Mouse (Mus musculus): ENCODE results near the gene Dusp3. TPM values are rescaled to one million over a fixed set of nuclear protein-coding genes. Genes with fewer than 3 reads are reported as not detected.

The Dusp3 gene
- 10 to 100 TPM; 93.3 to 96.3 TPM for total RNA-seq (2021)
- long read RNA-seq, experiment 1, full-length matches to known transcripts: 12 of 76 reads
- long read RNA-seq, experiment 1, partial matches to known transcripts: 0 of 76 reads
- long read RNA-seq, experiment 1, other reads (novel, unspliced or antisense): 64 of 76 reads
- long read RNA-seq, experiment 2, full-length matches to known transcripts: 13 of 38 reads
- long read RNA-seq, experiment 2, partial matches to known transcripts: 0 of 38 reads
- long read RNA-seq, experiment 2, other reads (novel, unspliced or antisense): 25 of 38 reads

DNA sequence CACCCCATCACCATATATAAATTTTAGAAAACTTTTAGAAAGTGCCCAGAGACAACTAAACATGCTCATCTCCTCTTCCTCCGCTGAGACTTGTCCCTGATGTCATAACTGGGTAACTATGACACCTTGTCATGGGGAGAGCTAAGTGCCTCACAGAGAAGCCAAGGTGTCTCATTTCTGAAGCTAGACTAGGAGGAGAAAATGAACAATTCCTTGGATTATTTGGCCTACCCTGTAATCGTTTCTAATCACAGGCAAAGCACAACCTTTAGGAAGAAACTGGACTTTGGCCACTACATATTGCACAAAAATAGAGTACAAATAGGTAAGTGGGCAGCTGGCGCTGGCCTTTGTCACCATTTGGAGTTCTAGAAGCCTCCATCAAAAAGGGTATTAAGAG is at the start of gene Dusp3:
TSS of gene Dusp3 (minus strand) at position 101 of the 400 bp plus-strand sequence.
- DNase-seq: no peak

DNA sequence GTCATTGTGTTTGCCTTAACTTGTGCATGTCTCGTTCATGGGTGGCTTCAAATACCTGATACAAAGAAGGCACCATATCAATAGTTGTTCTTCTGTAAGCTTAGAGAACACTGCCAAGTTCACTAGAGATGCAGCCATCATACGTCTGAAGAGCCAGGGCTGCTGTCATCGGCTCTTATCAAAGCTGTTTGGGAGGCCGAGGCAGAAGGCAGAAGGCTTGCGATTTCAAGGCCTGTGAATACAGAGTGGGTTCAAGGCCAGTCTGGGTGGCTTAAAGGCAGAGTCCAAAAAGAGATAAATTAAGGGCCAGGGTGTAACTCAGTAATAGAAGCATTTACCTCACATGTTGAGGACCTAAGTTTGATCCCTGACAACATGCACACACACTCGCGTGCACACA is 49.5 kb upstream of the Dusp3 start:
- DNase-seq: peak; percentile 40

DNA sequence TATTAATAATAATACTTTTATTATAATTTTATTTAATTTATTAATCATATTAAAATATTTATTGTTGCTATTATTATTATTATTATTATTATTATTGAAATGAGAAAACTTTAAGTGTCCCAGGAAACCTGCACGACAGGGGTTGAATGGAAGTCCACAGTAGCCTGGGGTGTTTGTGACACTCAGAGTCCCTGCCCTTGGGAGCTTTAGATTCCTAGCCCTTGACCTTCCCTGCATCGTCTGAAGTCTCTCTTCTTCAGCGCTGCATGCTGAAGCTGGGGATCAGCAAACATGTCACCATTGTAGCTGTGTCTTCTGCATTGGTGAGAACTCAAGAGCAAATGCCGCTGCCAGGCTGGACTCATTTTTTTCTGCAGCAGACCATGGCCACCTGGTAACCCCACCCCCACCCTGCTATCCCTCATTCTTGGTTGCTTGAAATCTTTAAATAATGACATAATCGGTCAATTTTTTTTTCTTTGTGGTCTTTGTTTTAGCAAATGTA is 48.7 kb upstream of the Dusp3 start:
- DNase-seq: no peak

DNA sequence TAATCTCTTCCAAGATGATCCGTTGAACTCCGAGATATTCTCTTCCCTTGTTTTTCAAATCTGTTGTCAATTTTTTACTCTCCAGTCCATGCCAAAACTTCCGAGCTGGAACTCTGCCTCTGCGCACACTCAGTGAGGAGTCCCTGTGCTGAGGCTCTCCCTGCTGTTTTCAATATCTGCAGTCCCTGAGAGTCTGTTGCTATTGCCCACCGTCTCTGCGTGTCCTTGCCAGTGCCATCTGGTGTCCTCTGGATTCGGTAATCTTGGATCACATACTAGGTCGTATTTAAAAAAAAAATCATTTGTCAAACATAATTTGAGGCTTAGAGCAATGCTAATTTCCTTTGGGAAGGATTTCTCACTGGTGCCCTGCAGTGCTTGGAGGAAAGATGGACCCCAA is 48.1 kb upstream of the Dusp3 start:
- DNase-seq: no peak

DNA sequence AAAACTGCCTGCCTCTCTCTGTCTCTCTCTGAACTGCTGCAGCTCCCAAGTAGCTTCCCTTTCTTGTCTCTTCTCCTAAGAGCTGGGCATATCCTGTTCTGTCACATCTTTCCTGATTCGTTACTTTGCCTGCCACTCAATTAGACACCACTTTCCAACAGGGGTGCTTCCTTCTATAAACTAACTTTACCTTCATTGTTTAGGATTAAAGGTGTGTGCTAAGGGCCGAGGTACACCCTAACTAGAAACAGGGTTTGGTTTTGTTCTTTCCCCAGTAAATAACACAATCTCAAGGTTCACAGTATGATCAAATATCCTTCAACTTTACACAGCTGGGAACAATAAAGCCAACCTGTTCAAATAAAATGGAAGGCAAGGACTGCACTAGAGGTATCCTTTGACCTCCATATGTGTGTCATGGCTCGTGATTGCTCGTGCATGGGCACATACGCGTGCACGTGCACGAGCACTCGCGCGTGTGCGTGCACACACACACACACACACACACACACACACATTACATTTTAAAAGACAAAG is 46.3 kb upstream of the Dusp3 start:
- DNase-seq: no peak

DNA sequence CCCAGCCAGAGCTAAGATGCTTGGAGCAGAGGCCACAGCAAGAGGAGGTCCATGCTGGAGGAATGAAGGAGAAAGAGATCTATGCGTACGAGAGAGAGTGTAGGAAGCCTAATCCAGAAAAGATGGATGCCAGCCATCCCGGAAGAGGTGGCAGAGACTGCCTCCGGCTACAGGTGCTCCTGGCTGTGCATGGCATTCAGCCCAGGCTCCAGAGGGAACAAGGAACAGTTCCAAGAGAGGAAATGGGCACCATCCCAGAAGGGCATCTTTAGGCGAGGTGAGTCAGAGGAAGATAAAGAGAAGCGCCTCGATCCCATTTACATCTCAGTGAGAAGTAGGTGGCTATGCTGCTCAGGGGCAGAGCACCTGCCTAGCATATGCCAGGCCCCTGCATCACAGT is 44.3 kb upstream of the Dusp3 start:
- DNase-seq: peak; percentile 36

DNA sequence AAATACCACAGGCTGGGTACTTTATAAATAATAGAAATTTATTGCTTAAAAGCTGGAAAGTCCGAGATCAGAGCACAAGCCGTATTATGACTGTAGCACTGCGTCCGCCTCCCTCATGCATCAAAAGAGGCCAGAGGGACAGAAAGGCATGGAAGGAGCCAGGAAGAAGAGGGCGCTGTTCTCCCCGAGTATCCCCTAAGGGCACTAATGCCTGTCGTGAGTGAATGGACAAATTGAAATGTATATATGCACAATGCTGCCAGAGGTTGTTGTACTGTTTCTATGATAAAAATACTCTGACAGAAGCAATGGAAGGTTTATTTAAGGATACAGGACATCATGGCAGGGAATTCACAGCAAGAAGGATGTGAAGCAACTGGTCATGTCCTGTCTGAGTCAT is 43.2 kb upstream of the Dusp3 start:
- no peak for DNase-seq

DNA sequence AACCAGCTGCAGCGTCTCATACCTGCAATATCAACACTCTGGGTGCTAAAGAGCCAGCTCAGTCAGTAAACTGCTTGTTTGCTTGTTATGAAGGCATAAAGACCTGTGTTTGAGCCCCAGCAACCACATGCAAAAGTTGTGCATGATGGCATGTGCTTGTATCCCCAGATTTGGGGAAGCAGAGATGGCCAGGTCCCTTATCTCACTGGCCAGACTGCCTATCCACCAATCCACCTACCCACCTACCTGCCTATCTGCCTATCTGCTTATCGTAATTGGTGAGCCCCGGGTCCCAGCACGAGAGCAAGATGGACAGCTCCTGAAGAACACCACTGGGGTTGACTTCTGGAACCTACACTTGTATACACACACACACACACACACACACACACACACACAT is 42.5 kb upstream of the Dusp3 start:
- DNase-seq: no peak

DNA sequence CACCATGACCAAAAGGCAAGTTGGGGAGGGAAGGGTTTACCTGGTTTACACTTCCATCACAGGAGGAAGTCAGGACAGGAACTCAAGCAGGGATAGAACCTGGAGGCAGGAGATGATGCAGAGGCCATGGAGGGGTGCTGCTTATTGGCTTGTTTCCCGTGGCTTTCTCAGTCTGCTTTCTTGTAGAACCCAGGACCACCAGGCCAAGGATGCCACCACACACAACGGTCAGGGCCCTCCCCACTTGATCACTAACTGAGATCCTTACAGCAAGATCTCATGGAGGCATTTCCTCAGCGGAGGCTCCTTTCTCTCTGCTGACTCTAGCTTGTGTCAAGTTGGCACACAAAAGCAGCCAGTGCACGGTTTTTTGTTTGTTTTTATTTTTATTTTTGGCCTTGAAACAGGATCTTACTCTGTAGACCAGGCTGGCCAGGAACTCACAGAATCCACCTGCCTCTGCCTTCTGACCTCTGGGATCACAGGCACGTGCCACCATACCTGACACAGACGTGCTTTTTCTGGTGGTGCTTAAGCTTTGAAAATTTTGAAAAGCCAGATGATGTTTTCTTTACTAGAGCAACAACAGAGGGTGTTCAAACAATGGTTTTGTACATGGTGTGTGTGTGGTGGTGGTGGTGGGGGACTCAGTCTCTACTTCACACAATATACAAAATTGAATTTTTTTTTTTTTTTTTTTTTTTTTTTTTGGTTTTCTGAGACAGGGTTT is 41.4 kb upstream of the Dusp3 start, which contains the start of gene Mpp3:
TSS of gene Mpp3 (minus strand) at position 375 of the 730 bp plus-strand sequence.
- no peak for DNase-seq

DNA sequence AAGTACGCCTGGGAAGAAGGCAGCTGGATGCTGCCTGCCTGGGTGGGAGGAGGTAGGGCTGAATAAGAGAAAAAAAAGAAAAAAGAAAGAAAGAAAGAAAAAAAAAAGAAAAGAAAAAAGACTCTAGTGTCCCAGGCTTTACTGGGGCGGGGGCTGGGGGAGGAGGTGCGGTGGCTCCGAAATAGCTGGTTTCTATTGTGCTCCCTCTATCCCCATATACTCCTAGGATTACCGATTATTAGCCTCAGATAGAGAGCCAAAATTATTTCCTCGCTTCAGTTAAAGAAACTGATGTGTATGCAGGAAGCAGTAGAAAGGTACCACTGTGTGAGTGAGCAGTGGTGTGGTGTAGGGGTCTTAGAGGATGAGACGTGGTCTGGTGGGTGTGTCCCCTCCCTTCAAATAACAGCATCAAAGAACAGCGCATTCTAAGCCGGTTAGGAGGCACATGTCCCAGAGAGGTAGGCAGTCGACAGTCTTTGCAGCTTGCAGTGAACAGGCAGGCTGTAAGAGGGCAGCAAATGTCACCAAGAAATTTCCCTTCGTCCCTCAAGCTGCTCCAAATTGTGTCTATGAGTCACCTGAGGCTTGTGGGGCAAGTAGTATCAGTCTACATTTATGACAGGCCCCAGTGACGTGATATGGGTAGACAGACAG is 40.7 kb upstream of the Dusp3 start:
- DNase-seq: no peak

DNA sequence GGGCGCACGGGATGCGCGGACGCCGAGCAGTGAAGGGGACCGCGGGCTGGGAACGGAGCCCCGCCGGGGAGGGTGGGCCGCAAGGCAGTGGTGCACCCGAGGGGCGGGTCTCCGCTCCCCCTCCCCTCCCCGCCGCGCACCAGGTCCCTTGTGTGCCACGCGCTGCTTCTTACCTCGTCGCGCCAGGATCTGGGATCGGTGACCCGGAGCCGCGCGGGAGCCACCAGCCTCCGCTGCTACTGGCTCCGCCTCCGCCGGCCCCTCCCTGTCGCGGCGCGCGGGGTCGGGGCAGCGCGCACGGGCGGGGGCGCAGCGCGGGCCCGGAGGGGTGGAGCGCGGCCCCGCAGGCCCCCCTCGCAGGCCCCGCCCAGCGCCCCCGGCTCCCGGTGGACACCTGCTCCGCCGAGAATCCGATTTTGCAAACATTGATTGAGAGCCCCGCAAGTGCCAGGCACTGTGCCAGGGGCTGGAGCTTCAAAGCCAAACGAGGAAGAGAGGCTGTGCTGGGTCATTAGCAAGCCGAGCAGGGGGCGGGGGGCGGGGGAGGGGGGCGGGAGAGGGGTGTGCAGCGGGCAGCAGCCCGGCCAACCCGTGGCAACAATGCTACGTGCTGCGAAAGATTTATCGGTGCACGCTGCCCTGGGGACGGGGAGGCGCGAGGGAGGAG is 40.0 kb upstream of the Dusp3 start:
- peak; percentile 84 for DNase-seq

DNA sequence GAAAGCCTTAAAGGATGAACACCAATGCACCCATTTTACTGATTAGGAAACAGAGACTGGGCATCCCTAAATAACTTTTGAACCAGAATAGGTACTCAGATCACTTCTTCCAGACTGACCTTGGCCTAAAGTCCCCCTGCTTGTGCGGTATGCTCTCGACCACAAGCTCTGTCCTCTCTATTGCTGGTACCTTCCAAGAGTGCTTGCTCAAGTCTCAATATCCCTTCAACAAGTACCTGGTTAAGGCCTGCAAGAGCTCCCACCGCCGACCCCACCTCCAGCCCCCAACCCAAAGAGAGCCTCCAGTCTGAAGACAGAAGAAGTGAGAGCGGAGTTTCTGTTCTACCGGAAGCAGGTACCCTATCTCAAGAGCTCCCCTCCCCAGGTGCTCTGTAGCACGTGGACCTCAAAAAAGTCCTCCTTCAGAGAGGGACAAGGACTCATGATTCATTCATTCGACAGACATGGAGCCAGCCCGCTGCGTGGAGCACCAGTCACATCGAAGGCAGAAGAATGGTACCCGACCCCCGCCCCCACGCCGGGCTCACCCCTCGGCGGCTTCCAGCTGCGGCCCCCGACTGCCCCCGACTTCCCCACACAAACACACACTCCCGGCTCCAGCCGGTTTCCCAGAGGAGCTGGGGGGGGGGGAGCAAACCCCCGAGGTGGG is 39.3 kb upstream of the Dusp3 start:
- peak; percentile 46 for DNase-seq

DNA sequence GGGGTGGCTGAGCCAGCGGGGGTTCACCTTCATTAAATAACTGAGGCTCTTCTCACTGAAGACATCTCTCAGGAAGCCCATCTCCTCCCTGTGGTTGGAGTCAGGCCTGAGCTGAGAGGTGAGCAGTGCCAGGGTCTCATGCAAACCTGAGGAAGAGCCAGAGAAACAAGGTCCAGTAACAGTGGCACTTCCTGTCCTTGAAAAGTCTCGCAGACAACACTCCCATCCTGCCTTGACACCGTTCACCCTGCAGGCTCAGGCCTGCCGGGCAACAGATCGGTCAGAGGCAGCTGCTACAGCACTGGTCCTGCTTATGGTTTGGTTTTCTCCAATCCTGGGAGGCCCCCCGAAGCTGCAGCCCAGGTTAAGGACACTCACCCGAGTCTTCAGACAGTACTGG is 38.5 kb upstream of the Dusp3 start:
- DNase-seq: no peak

DNA sequence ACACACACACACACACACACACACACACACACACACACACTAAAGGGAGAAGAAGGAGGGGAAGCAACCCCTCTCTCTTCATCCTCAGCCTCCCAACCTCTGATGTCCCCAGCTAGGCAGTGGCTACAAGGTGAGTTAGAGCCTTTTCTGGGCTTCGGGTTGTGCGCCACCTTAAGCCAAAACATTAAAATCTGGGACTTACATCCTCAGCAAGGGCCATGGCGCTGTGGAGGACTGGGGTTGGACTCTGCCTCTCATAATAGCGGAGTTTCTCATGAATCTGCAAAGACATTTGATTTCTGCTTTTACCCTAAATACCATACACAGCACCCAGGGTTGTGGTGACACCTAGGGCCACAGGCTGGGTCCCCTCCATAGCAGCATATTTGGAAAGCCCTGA is 38.1 kb upstream of the Dusp3 start:
- no peak for DNase-seq

DNA sequence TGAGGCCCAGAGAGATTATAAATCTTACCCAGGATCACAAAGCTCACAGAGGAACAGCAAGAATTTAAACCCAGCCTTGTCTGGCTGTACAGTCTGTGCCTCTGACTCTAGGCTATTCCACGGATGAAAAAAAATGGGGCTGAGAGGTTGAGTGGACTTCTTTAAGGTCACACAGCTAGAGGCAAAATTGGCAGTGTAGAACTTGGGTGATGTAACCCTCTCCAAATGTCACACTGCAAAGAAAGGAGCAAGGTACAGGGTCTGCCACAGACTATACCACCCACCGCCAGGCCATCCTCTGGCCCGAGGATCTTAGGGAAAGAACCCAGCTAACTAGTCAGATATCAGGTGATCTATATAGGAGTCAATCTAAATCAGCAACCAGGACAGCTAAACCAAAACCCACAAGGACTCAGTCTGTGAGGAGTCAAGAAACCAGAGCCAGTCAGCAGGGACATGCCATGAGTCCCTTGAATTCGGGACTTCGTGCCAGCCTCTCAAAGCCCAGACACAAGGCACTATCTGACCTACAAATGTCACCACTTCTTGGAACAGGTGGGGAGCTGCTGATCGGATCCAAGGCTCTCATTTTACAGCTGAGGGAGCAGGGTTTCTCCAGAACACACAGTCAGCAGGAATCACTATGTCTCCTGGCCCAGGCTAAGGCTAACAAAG is 37.4 kb upstream of the Dusp3 start:
- no peak for DNase-seq

DNA sequence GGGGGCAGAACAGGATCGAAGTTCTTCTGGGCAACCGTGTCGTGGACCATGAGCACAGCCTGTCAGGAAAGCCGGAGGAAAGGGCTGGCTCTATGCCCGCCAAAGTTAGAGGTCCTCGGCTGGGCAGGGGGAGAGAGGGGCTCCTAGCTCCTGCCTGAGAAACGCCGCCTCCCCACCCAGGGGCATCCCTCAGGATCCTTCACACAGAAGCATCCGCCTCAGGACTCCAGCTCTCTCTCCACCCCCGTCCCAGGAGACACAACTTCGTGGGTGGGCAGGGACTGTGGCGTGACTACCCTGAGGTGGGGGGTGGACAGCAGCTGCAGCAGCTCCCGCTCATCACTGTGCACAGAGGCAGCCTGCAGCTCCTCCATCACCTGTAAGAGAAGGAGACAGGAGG is 36.6 kb upstream of the Dusp3 start:
- DNase-seq: no peak

DNA sequence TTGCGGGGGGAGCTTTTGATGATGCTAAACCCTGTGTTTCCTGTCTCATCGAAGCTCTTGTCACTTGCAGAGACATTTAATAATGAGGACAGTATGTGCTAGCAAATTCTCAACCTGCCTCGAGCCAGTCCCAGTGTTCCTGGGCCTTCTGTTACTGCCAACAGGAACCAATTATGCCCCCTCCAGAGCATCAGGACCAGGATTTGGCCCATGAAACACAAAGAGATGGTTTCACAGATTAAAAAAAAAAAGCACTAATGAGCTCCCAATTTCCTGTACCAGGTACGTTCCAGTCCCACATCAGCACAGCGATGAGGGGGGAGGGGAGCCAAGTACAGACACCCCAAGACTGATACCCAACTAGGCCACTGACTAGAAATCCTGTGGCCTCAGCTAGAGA is 34.4 kb upstream of the Dusp3 start:
- DNase-seq: no peak

DNA sequence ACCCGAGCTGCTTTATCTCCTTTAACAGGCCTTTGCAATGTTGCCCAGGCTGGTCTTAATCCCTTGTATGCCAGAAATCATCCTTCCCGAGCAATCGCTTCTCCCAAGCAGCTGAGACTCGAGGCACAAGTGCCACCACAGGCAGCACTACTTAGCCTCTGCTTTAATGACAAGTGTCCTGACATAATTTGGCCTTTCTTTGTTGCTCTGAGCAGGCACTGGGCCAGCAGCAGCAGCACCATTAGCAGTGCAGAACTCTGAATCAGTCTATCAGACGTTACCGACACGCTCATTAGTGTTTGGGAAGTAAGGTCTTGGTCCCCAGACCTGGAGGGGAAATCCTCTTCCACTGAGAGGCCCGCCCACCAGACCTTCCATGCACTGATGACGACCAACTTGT is 32.9 kb upstream of the Dusp3 start:
- DNase-seq: no peak

DNA sequence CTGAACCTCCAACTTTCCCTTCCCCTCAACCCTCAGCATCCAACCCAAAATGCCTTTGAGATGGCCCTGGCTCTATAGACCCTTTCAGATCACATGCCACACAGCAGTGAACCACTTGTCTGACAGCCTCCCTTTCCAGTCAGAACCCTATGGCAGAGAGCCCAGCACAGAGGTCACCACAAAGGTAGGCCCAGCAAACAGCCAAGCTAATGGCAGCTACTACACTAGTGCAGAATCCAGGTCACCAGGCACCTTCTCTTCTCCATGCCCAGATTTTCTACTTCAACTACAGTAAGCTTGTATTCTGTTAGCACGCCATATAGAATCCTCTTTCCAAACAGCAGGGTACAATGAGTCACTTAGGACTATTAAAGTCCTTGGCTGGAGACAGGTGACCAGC is 29.3 kb upstream of the Dusp3 start:
- peak; percentile 51 for DNase-seq

DNA sequence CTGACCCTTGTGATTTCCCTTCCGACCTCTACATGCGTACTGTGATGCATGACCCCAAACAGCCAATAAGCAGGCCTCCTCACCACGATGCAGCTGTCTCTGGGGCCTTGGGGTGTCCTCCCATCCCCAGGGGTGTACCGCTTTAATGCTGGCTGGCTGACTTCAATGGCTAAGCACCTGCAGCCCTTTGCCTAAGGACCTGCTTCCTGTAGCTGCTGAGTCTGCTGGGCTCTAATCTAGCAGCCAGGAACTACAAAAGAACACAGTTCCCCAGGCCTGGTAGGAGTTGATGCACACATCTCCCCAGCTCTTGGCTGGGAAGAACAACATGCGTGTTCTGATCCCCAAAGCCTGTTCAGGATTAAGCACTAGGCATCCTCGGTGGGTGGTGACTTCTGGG is 28.7 kb upstream of the Dusp3 start:
- DNase-seq: no peak

DNA sequence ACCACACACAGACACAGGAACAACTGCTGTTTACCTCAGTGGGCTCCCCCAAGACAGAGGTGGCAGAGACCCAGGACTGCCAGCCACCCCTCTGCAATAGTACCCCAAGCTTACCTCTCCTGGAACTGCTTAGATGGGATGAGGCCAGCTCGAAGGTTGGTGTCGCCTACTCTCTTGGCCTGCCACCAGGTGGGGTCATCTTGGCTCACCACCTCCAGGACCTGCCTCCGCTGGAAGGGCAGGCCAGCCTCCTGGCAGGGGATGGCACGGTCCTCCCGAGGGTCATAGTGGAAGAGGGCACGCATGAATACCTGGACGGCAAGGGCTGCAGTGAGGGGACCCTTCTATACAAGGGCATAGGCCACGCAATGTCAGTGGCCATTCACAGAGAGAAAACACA is 26.4 kb upstream of the Dusp3 start:
- DNase-seq: no peak

All from adrenal gland, postnatal 10 days (tissue).